Mouse (Mus musculus) liver, embryonic 14.5 days (tissue): Measurements from ENCODE around the gene Osbpl11. TPM values are rescaled to one million over a fixed set of nuclear protein-coding genes. Genes with fewer than 3 reads are reported as not detected.
"Not testable (repeated sequence)": the region's sequence is repeated elsewhere in the genome, so short reads cannot be mapped to it uniquely, and the experiment has no call there.

Experiments
- ATAC-seq: fragments of 200-750 bp; cut with Nextera tagmentation; 2 replicates; pipeline ENCODE4 v1.8.0; 2017; ENCODE audit warnings: moderate number of reproducible peaks, mild to moderate bottlenecking, moderate library complexity; ENCODE audit not compliant: insufficient read depth
- DNase-seq, 3 experiments: peaks; one replicate each; pipeline ENCODE4 v3.0.0-alpha.2; 2012 to 2013; ENCODE audit warnings: low read depth in 3 of 3, low spot score in 3 of 3
- H3K27ac ChIP-seq: fragments of 300-500 bp; sonication (generic); 2 replicates; pipeline ENCODE4 v1.5.1; 2014; ENCODE audit warnings: moderate library complexity, mild to moderate bottlenecking, control low read depth, inconsistent platforms
- H3K27me3 ChIP-seq: fragments of 300-500 bp; sonication (generic); 2 replicates; pipeline ENCODE4 v1.6.1; 2014; ENCODE audit warnings: mild to moderate bottlenecking, low read length, moderate library complexity; ENCODE audit not compliant: control insufficient read depth, insufficient read depth
- H3K36me3 ChIP-seq: fragments of 300-500 bp; sonication (generic); replicated peaks from 2 replicates; pipeline ENCODE4 v1.6.1; 2014; ENCODE audit warnings: low read depth; ENCODE audit not compliant: control insufficient read depth, insufficient read depth
- H3K4me1 ChIP-seq, 2 experiments: fragments of 200-500 bp in 1 of 2; fragments of 300-500 bp in 1 of 2; sonication (generic) in 1 of 2; replicated peaks; 2 replicates each; pipeline ENCODE4 v1.6.1; 2012 to 2014; ENCODE audit warnings: antibody characterized with exemption in 1 of 2, inconsistent platforms in 1 of 2, low read length in 1 of 2; ENCODE audit not compliant: control insufficient read depth in 2 of 2, insufficient read depth in 2 of 2
- H3K4me2 ChIP-seq: fragments of 300-500 bp; sonication (generic); 2 replicates; pipeline ENCODE4 v1.6.1; 2014; ENCODE audit warnings: low read depth, mild to moderate bottlenecking, control low read depth, moderate library complexity
- H3K4me3 ChIP-seq, 2 experiments: fragments of 200-500 bp in 1 of 2; fragments of 300-500 bp in 1 of 2; sonication (generic) in 1 of 2; 2 replicates each; pipeline ENCODE4 v1.5.1; 2012 to 2014; ENCODE audit warnings: low read depth in 2 of 2, low read length in 2 of 2, mild to moderate bottlenecking in 2 of 2, control low read depth in 1 of 2, inconsistent platforms in 1 of 2, moderate library complexity in 1 of 2; ENCODE audit not compliant: insufficient read depth in 1 of 2
- H3K9ac ChIP-seq: fragments of 300-500 bp; sonication (generic); replicated peaks from 2 replicates; pipeline ENCODE4 v1.6.1; 2014; ENCODE audit warnings: mild to moderate bottlenecking, control low read depth, moderate library complexity
- H3K9me3 ChIP-seq: fragments of 300-500 bp; sonication (generic); 2 replicates; pipeline ENCODE4 v1.6.1; 2016; ENCODE audit warnings: low read length, mixed read lengths; ENCODE audit not compliant: control insufficient read depth
- CTCF ChIP-seq: IDR thresholded peaks from 2 replicates; pipeline ENCODE4 v1.5.1; 2016; ENCODE audit warnings: antibody characterized with exemption, low read depth, control low read depth
- EP300 ChIP-seq: IDR thresholded peaks from 2 replicates; pipeline ENCODE4 v1.6.1; 2016; ENCODE audit warnings: antibody characterized with exemption, low read depth
- WGBS: fragments of 180-500 bp; shearing (Covaris S2); extraction: QIAGEN DNeasy Blood & Tissue Kit; methylation state at CpG from one replicate; pipeline ENCODE4 v1.1.7; 2014; ENCODE audit not compliant: insufficient replicate concordance; 5-methylcytosine and 5-hydroxymethylcytosine counted together
- polyA plus RNA-seq, 2 experiments: library from polyadenylated mRNA; depleted of rRNA in 1 of 2; stranded (reverse) in 1 of 2; unstranded in 1 of 2; fragments of >200 nt; fragmentation: Nextera tagmentation in 1 of 2; extraction: Ambion mirVana in 1 of 2; gene quantifications; 2 replicates each; pipeline versions ENCODE4 v1.2.1 to v1.2.3; 2012 to 2014

Gene Osbpl11
- 3.1 and 3.3 TPM in 2 replicates for polyA plus RNA-seq (2012; rRNA removed)
- polyA plus RNA-seq (2014; fragmentation: Nextera tagmentation; extraction: Ambion mirVana): 4.3 and 5.5 TPM in 2 replicates

DNA sequence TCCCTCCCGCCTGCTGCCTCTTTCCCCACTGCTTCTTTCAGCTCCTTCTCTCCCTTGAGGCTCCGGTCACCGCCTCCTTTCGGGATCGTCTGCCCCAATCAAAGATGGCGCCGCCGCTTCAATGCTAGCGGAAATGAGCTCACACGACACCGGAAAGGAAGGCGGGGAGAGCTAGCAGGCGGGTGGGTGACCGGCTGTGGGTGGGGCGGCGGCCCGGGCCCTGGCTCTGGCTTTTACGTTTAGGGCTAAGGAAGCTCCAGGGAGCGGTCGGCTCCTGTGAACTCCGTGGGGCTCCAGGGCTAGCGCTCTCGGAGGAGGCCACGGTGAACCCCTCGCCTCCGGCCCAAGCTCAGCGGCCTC is at the start of gene Osbpl11:
Osbpl11 (plus strand) TSS at position 171 of the 360 bp plus-strand sequence.
- Histone ChIP-seq H3K27ac (peak within 1 kb of the TSS; percentile 65), H3K27me3 (no peaks in the 10 kb centered on the region), H3K36me3 (no peaks in the 10 kb centered on the region), H3K4me2 (peak within 1 kb of the TSS; percentile 98), H3K9me3 (no peaks in the 10 kb centered on the region), H3K4me3 (peak within 1 kb of the TSS; percentile 65 to 99), H3K9ac (peak within 1 kb of the TSS; percentile 99), H3K4me1 (peaks cover 6 to 9% of the 10 kb centered on the region in 2 experiments)
- ATAC-seq (peak; percentile 90), DNase-seq (peak; percentile 89 to 92 (median 92))
- TF ChIP-seq EP300 (no peak), CTCF (no peak)
- WGBS: under 1% methylated on average over 27 of the region's 27 CpGs

DNA sequence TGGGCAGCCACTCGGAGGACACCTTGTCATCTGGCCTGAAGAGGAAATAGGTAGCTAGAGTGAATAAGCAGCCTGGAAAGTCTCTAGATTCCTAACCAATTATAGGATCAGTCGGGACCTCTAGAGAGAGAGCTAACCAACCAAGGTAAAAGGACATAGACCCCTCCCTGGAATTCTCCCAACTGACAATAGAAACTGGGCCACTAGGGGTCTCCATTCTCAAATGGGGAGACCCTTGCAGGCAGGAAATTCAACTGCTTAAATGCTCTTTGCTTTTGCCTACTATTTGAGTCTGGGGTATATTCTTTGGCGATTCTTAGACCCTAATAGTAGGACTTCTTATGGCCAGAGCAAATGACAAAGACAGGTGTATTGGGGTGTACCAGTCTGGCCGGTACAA is 49.7 kb upstream of the Osbpl11 start:
- H3K9me3 ChIP-seq: no peaks in the 10 kb centered on the region
- no peaks in the 10 kb centered on the region for H3K4me1 ChIP-seq
- 55% methylated on average over 4 of the region's 4 CpGs for WGBS
- H3K9ac ChIP-seq: no peak overlapping the region
- TF ChIP-seq CTCF (no peak), EP300 (no peak)
- no peak overlapping the region for H3K4me2 ChIP-seq
- no peaks in the 10 kb centered on the region for H3K36me3 ChIP-seq
- no peak overlapping the region for H3K27ac ChIP-seq
- H3K4me3 ChIP-seq: no peak overlapping the region
- no peak for DNase-seq
- ATAC-seq: no peak
- H3K27me3 ChIP-seq: no peaks in the 10 kb centered on the region

DNA sequence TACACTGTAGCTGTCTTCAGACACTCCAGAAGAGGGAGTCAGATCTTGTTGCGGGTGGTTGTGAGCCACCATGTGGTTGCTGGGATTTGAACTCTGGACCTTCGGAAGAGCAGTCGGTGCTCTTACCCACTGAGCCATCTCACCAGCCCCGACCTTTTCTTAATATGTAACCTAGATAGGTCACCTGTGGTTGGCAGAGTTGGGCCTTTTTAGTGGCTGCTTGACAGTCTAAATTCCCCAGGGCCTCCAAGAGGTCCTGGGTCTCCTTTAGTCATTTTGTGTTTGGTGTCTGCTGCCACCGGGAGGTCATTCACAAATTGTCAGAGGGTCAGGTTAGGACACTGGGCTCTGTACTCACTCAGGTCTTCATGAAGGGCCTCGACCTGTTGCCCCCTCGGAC is 45.8 kb upstream of the Osbpl11 start:
- not testable (repeated sequence) for H3K9me3 ChIP-seq, H3K9ac ChIP-seq, DNase-seq, H3K36me3 ChIP-seq, H3K27ac ChIP-seq, H3K4me3 ChIP-seq, H3K4me2 ChIP-seq, ATAC-seq, H3K27me3 ChIP-seq, H3K4me1 ChIP-seq
- WGBS: 62% methylated on average over 6 of the region's 7 CpGs

GRCm38 (mm10) chr16:33141758-33142280 is 43.1 kb upstream of the Osbpl11 start:
- H3K27ac ChIP-seq: no peak overlapping the region
- TF ChIP-seq CTCF: no peak
- no peak for TF ChIP-seq EP300
- no peak for DNase-seq
- H3K36me3 ChIP-seq: no peaks in the 10 kb centered on the region
- no peak overlapping the region for H3K4me3 ChIP-seq
- H3K4me1 ChIP-seq: no peaks in the 10 kb centered on the region
- no peaks in the 10 kb centered on the region for H3K9me3 ChIP-seq
- no peak for ATAC-seq
- WGBS: 50% methylated on average over 3 of the region's 3 CpGs
- H3K27me3 ChIP-seq: no peaks in the 10 kb centered on the region
- no peak overlapping the region for H3K9ac ChIP-seq
- H3K4me2 ChIP-seq: no peak overlapping the region

- no peak overlapping the region for H3K4me3 ChIP-seq
- H3K4me1 ChIP-seq: no peaks in the 10 kb centered on the region
- H3K4me2 ChIP-seq: no peak overlapping the region
- no peak overlapping the region for H3K27ac ChIP-seq
- no peak overlapping the region for H3K9ac ChIP-seq
- H3K9me3 ChIP-seq: no peaks in the 10 kb centered on the region
- TF ChIP-seq EP300 (no peak), CTCF (no peak)
- ATAC-seq (no peak), DNase-seq (no peak)
- no peaks in the 10 kb centered on the region for H3K36me3 ChIP-seq
- 44% methylated on average over 2 of the region's 2 CpGs for WGBS
- H3K27me3 ChIP-seq: no peaks in the 10 kb centered on the region
Measured at GRCm38 (mm10) chr16:33143452-33143851, 41.4 kb upstream of the Osbpl11 start.
